Mouse (Mus musculus) frontal cortex, adult (tissue): ENCODE measurements around the gene Rgl2.
"Not testable (repeated sequence)": the region's sequence is repeated elsewhere in the genome, so short reads cannot be mapped to it uniquely, and the experiment has no call there.

Source experiments
- ATAC-seq: cut with Nextera tagmentation; 2 replicates; pipeline ENCODE4 v1.9.2; 2017; ENCODE audit warnings: mild to moderate bottlenecking, moderate library complexity, mixed read lengths; ENCODE audit not compliant: low TSS enrichment

The Rgl2 gene

GRCm38 (mm10) chr17:33948090-33948904 lies 19.0 kb downstream of the Rgl2 start:
- ATAC-seq, result no peak

GRCm38 (mm10) chr17:33948905-33949537 lies 19.7 kb downstream of the Rgl2 start:
- ATAC-seq, result no peak

GRCm38 (mm10) chr17:33950131-33950625 lies 20.8 kb downstream of the Rgl2 start:
- no peak for ATAC-seq

DNA sequence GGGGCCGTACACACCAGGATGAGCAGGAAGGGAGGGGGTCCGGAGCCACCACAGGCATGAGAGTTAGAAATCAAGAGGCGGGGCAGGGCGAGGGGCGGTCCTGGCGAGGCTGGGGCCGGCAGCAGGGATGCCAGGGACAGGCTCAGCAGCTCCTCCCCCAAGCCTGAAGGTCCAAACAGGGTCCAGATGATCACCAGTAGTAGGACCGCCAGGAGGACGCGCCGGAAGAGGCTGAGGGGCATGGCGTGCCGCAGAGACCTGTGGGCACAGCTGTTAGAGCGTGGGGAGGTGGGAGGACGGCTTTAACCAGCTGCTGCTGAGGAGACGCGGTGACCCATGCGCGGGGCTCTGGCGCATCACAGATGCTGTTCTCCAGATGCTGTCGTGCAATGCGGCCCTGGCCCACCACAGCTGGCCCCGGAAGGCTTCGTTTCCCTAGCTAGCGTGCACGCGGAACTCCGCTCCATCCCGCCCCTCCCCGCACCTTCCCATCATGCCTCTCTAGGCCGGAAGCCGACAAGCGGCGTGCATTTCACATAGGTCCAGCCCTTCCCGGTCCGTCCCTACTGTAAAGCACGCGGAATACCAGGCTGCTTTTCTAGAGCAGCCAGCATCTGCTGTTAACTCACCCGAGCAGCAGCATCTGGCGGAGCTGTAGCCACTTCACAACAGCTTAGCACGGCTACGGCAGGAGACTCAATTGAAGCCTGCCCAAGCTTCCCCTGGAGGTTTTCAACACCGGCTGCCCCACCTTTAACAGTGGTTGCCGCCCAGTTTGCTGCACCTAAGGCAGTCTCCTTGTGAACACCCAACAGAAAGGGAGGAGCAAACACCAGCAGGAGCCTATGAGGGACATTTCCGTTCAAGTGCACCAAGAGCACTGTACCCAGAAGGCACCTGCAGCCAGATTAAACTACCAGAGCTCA lies 21.9 kb downstream of the Rgl2 start, which contains the start of gene B3galt4:
Gene B3galt4, minus strand, starts transcription at position 468 of the 926 bp plus-strand sequence.
- ATAC-seq, result peak; percentile 62

DNA sequence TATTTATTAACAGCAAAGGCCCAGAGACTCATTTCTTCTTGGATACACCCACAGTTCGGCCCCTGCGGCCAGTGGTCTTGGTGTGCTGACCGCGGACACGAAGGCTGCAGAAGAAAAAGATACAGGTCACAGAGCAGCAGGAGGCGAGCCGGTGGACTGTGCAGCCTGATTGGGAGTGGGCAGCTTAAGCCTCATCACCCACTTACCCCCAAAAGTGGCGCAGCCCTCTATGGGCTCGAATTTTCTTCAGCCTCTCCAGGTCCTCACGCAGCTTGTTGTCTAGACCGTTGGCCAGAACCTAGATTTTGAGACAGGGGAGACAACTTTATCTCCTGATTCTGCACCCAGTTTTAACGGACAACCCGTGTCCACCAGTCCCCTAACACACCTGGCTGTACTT lies 22.7 kb downstream of the Rgl2 start:
- not testable (repeated sequence) for ATAC-seq

DNA sequence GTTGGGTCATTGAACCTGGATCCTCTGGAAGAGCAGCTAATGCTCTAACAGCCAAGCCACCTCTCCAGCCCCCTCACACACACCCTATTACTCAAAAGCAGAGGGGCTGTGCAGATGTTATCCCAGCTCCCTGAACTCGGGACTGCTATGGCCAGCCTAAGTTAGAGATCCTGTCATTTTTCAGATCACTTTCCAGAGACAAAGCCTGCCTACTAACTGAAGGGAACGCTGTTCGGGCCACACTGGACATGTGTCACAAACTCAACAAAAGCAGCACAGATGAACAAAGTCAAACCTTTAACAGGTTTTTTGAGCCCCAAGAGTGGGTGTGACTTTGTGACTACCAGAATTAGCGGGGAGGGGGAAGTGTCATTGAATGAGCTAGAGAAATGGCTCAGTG lies 23.5 kb downstream of the Rgl2 start:
- ATAC-seq, result no peak

DNA sequence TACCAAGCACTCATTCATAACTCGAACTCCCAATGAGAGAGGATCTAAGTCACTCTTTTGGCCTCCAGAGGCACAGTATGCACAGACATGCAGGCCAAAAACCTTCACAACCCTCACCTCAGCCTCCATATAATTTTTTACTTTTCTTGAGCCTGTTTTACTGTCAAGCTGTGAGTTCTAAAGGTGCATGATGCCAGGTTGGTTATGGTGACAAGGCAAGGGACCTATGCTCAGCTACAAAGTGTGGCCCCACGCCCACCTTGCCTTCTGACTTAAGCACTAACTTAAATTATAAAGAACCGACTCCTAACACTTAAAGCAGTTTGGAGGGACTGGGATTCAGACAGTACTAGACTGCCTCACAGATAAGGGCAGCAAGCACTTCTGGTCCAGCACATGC lies 24.0 kb downstream of the Rgl2 start:
- ATAC-seq, result no peak

- ATAC-seq, result no peak
Measured at GRCm38 (mm10) chr17:33953961-33954565, 24.7 kb downstream of the Rgl2 start.

- peak; percentile 8; the same call in 1 of the 2 replicates for ATAC-seq
Measured at GRCm38 (mm10) chr17:33954646-33955554, 25.6 kb downstream of the Rgl2 start.

DNA sequence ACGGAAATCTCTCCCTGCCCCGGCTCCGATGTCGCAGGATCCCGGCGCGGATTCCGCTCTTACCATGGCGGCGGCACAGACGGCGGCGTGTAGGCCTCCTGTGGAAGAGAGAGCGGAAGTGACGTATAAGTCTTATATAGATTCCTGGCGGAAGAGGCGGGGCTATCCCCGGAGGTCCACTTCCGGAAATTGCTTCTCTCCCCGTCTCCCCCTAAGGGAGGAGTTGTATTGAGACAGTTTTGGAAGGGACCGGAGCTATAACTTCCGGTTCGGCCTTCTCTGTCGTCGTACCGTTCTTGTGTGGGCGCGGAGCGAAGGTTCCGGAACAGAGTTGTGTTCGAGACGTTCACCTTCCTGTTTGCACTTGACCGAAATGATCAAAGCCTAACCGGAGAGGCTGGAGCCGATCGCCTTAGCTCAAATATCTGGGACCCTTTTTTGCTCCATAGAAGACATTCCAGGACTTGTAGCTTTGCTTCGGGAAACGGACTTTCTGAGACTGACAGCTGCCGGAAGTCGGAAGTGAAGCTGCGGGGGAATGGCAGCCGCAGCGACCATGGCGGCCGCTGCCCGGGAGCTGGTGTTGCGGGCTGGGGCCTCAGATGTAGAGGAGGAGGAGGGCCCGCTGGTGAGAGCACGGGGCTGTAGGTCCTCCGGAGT lies 26.3 kb downstream of the Rgl2 start, which contains the start of the genes Vps52 and Rps18:
Gene Vps52, plus strand, starts transcription at position 258 of the 660 bp plus-strand sequence.
Gene Rps18, minus strand, starts transcription at position 447 of the 660 bp plus-strand sequence.
- ATAC-seq, result peak; percentile 85

DNA sequence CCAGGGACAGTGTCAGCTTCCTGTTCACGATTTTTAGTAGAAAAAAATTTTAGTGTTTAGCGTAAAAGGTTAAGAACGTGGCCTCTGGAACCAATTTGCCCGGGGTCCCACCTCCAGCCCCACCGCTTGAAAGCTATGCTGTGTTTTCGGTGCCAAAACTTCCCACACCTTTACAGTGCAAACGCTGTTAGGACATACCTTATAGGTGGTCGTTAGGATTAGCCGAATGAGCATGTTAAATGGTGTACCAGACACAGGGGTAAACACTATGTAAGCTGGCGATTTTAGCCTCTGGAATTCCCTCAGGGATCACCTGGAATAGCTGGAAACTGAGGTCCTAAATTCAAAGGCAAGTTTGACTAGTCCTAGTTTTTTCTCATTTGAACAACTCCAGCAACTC lies 27.0 kb downstream of the Rgl2 start:
- ATAC-seq, result no peak

- no peak for ATAC-seq
Measured at GRCm38 (mm10) chr17:33957493-33957892, 28.1 kb downstream of the Rgl2 start.

DNA sequence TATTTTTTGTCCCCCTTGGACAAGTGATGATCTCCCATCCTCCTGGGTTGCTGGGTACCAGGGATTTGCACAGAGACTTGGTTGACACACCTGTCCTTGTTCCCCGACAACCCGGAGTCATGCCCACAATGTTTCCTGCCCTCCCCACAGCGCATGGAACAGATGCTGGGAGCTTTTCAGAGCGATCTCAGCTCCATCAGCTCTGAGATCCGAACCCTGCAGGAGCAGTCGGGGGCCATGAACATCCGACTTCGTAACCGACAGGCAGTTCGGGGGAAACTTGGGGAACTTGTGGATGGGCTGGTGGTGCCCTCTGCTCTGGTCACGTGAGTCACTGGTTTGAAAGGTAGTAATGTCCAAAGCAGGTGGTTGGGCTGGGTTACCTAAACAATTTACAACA lies 29.1 kb downstream of the Rgl2 start:
- ATAC-seq, result no peak

GRCm38 (mm10) chr17:33959135-33959534 lies 29.8 kb downstream of the Rgl2 start:
- ATAC-seq, result no peak

DNA sequence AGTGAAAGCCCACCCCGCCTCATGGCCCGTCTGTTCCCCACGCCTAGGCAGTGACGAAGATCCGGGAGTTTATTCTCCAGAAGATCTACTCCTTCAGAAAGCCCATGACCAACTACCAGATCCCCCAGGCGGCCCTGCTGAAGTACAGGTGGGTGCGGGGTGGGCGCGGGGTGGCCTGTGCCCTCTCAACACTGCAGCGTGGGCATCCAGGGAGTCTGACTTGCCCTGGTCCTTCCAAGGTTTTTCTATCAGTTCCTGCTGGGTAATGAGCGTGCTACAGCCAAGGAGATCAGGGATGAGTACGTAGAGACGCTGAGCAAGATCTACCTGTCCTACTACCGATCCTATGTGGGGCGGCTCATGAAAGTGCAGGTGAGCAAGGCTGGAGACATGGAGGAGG lies 30.6 kb downstream of the Rgl2 start:
- ATAC-seq, result no peak

DNA sequence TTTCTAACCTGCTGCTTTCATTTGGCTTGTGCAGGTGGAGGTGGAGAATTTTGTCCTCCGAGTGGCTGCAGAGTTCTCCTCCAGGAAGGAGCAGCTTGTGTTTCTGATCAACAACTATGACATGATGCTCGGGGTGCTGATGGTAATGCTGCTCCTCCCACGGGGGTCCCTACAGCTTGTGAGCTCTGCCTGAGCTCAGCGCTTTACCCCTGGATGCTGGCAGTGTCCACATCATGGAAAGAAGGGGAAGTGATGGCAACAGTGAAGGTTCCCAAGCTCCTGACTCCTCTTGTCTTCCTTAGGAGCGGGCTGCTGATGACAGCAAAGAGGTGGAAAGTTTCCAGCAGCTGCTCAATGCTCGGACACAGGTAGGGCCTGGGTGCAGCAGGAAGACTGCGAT lies 33.5 kb downstream of the Rgl2 start:
- ATAC-seq, result no peak

DNA sequence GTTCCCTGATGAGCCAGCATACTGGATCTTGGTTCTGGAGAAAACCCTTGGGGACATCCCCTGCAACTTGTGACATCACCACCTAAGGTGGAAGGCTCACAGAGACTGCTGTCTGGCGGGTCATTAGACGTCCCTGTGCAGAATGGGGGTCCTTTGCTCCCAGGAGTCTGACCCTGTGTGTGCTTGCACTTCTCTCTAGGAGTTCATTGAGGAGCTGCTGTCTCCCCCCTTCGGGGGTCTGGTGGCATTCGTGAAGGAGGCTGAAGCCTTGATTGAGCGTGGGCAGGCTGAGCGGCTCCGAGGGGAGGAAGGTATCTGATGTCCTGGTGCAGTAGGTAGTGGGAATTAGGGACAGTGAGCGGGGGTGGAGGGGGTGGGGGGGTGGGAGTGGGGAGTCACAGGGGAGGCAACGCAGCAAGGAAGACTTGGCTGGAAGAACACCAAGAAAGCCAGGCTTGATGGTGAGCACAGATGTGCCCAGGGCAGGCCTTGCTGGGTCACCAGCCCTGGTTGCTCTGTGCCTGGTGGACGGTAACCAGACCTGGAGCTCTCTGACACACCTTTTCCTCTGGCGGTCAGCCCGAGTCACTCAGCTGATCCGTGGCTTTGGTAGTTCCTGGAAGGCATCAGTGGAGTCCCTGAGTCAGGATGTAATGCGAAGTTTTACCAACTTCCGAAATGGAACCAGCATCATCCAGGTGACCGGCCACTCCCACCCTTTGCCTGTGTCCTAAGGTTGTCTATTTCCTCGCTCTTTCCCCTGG lies 35.9 kb downstream of the Rgl2 start:
- ATAC-seq, result no peak

- no peak for ATAC-seq
Measured at GRCm38 (mm10) chr17:33965846-33966550, 36.7 kb downstream of the Rgl2 start.
